Mouse (Mus musculus): ENCODE measurements around the gene Rps15a. TPM values are rescaled to one million over a fixed set of nuclear protein-coding genes. Genes with fewer than 3 reads are reported as not detected.

Rps15a gene
- polyA plus RNA-seq, 1 experiment from 2014 or later = 365 TPM

DNA sequence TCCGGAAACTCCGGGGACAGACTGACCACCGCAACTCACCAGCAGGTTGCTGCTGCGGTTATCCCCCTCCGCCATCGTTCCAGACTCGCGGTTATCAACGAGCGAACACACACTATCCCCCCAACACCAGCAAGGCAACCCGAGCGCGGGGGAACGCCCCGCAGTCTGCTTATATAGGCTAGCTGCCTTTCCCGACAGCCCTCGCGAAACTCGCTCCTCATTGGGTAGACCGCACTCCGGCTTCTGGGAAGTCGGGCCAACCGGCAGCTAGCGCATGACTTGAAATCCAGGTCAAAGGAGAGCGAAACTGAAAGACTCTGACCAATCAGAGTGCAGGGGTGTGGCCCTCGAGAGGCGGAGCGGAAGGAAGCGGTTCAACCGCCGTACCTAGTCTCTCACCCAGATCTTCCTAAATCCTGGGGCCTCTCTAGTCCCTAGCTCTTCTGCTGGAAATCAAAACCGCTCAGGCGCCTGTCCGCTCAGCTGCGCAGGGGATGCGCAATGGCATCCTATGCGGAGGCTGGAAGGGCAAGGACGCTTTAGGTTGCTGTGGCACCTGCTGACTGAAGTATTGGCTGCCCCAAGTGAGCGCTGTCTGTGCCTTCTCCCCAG, 13.5 kb upstream of the Rps15a start, which contains the start of gene Arl6ip1:
TSS of gene Arl6ip1 (minus strand) at position 233 of the 612 bp plus-strand sequence.
- peak; percentile 99 for ATAC-seq (replicated peaks; ENCODE audit: extremely low read depth, insufficient read depth, low FRiP score)
- peak within 1 kb of the TSS; percentile 91 for H3K9ac ChIP-seq (ENCODE audit: low read length)
- no peaks in the 10 kb centered on the region for H3K27me3 ChIP-seq (ENCODE audit: control insufficient read depth, insufficient read depth, low read length)
- peaks cover 28% of the 10 kb centered on the region for H3K4me1 ChIP-seq (ENCODE audit: control insufficient read depth, insufficient read depth, low read length)
- peak within 1 kb of the TSS; percentile 86 for H3K4me3 ChIP-seq (ENCODE audit: low read length)
- no peaks in the 10 kb centered on the region for H3K9me3 ChIP-seq (replicated peaks; ENCODE audit: control insufficient read depth, low read length)
- WGBS = under 1% methylated on average over 39 of the region's 39 CpGs
- peaks cover 10% of the 10 kb centered on the region for H3K36me3 ChIP-seq (ENCODE audit: control insufficient read depth, insufficient read depth)
- H3K27ac ChIP-seq (ENCODE audit: low read length) = peak within 1 kb of the TSS; percentile 90
- H3K4me2 ChIP-seq (ENCODE audit: low read depth, low read length) = peak within 1 kb of the TSS; percentile 83

DNA sequence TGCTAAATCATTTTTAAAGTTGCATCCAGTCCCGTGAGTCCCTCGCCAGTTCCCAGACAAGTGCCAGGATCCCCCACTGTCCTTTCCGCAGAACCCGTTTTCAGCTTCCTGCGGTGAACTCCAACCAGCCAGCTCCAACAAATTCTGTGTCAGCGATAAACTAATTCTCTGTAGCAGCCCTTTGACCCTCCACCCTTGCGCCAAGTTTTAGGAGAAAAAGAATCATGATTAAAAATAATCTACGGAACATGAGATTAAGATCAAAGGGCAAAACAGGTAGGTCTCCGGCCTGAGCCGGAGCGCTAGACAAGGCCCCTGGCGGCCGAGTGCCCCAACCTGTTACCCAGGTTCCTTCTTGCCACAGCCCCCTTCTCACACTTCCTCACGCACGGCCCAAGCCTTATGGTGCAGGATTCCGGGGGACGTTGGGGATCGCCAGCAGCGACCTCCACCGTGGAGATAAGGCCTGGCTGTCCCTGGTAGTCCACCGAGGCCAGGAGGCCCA, 13.0 kb upstream of the Rps15a start:
- no peaks in the 10 kb centered on the region for H3K9me3 ChIP-seq (replicated peaks; ENCODE audit: control insufficient read depth, low read length)
- peak overlapping the region; percentile 91 for H3K9ac ChIP-seq (ENCODE audit: low read length)
- peaks cover 31% of the 10 kb centered on the region for H3K4me1 ChIP-seq (ENCODE audit: control insufficient read depth, insufficient read depth, low read length)
- ATAC-seq (replicated peaks; ENCODE audit: extremely low read depth, insufficient read depth, low FRiP score) = peak; percentile 74
- 0% methylated on average over 21 of the region's 21 CpGs for WGBS
- no peaks in the 10 kb centered on the region for H3K27me3 ChIP-seq (ENCODE audit: control insufficient read depth, insufficient read depth, low read length)
- H3K27ac ChIP-seq (ENCODE audit: low read length) = peak overlapping the region; percentile 90
- peak overlapping the region; percentile 83 for H3K4me2 ChIP-seq (ENCODE audit: low read depth, low read length)
- peaks cover 13% of the 10 kb centered on the region for H3K36me3 ChIP-seq (ENCODE audit: control insufficient read depth, insufficient read depth)
- peak overlapping the region; percentile 86 for H3K4me3 ChIP-seq (ENCODE audit: low read length)

DNA sequence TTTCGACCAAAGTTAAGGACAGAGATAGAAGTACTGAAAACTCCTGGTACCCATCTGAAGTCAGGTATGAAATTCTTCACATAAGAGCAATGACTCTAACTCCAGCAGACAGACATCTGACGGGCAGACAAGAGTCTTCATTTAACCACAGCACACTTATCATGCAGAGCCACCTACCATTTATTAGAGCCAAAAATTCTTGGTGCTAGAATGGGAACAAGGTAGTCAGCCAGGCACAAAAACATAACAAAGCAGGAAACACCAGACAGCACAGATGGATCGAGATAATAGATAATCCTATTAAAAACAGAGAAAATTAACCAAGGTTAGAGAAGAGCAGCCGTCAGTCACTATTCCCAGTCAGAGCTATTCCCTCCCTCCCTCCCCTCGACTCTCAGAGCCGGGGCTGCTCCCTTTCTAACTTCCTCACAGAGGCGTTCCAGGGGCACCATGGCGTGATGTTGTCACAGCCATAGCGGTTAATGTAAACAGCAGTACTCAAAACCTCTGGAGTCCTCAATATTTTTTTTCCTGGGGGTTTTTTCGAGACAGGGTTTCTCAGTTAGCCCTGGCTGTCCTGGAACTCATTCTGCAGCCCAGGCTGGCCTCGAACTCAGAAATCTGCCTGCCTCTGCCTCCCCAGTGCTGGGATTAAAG, 10.4 kb upstream of the Rps15a start:
- Histone ChIP-seq H3K4me3 (ENCODE audit: low read length) (no peak overlapping the region), H3K4me2 (ENCODE audit: low read depth, low read length) (no peak overlapping the region), H3K36me3 (ENCODE audit: control insufficient read depth, insufficient read depth) (peaks cover 23% of the 10 kb centered on the region), H3K27ac (ENCODE audit: low read length) (no peak overlapping the region), H3K27me3 (ENCODE audit: control insufficient read depth, insufficient read depth, low read length) (no peaks in the 10 kb centered on the region), H3K4me1 (ENCODE audit: control insufficient read depth, insufficient read depth, low read length) (peaks cover 31% of the 10 kb centered on the region), H3K9me3 (replicated peaks; ENCODE audit: control insufficient read depth, low read length) (no peaks in the 10 kb centered on the region), H3K9ac (ENCODE audit: low read length) (no peak overlapping the region)
- ATAC-seq (replicated peaks; ENCODE audit: extremely low read depth, insufficient read depth, low FRiP score) = no peak
- 68% methylated on average over 11 of the region's 11 CpGs for WGBS

DNA sequence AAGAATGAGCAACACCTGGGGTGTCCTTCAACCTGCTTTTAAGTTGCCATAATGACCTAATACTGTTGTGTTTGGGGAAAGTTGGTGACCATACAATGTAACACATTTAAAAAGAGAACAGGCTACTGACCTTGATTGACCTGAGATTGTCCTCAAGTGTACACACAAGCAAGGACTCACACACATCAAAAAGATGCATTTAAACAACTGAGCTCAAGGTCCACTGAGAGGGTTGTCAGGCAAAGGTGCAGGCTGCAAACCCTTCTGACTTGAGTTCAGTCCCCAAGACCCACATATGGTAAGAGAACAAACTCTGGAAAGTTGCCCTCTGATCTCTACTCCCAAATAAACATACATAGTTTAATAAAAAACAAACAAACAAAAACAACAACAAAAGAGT, 9.7 kb upstream of the Rps15a start:
- H3K9me3 ChIP-seq (replicated peaks; ENCODE audit: control insufficient read depth, low read length) = no peaks in the 10 kb centered on the region
- no peak overlapping the region for H3K9ac ChIP-seq (ENCODE audit: low read length)
- H3K27me3 ChIP-seq (ENCODE audit: control insufficient read depth, insufficient read depth, low read length) = no peaks in the 10 kb centered on the region
- no peak overlapping the region for H3K27ac ChIP-seq (ENCODE audit: low read length)
- peaks cover 27% of the 10 kb centered on the region for H3K36me3 ChIP-seq (ENCODE audit: control insufficient read depth, insufficient read depth)
- H3K4me1 ChIP-seq (ENCODE audit: control insufficient read depth, insufficient read depth, low read length) = peaks cover 31% of the 10 kb centered on the region
- no peak overlapping the region for H3K4me3 ChIP-seq (ENCODE audit: low read length)
- ATAC-seq (replicated peaks; ENCODE audit: extremely low read depth, insufficient read depth, low FRiP score) = no peak
- no peak overlapping the region for H3K4me2 ChIP-seq (ENCODE audit: low read depth, low read length)

DNA sequence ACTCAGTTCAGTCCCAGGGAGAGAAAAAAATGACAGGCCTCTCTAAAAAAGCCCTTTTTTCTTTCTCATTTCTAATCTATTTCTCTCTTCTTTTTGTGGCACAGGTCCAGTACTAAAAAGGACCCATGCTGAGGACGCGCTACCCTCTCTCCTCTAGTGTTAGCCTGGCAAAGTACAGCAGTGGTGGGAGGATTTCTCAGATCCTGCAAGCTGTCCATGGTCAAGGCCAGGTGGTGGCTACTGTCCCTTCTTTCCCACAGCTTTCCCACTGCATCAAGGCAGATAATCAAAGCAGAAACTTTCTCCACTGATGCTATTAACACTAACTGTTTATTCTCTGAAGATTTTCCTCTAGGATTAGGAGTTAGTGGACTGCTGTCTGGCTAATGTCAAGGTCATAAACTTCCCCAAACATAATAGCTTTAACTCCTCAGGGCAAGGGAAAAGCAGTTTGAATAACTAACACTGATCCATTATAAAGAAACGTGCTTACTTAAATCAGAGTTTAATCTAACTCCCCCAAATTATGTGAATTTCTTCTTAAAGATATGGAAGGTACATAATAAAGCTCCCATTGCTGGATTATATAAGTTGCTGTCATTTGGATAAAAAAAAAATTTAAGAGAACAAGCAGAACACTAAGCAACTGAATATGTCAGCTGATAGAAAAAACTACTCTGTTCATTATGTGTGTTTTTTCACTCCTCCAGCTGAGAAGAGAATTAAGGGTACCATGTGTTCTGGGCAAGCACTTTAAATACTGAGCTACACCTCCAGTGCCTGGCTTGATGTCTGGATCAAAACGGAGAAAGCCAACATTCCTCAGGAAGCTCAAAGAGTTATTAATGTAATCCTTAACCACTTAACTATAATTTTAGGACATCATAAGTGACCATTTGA, 7.8 kb upstream of the Rps15a start:
- Histone ChIP-seq H3K4me3 (ENCODE audit: low read length) (no peak overlapping the region), H3K36me3 (ENCODE audit: control insufficient read depth, insufficient read depth) (peaks cover 40% of the 10 kb centered on the region), H3K27ac (ENCODE audit: low read length) (no peak overlapping the region), H3K4me2 (ENCODE audit: low read depth, low read length) (no peak overlapping the region), H3K9me3 (replicated peaks; ENCODE audit: control insufficient read depth, low read length) (no peaks in the 10 kb centered on the region), H3K4me1 (ENCODE audit: control insufficient read depth, insufficient read depth, low read length) (peaks cover 26% of the 10 kb centered on the region), H3K9ac (ENCODE audit: low read length) (no peak overlapping the region), H3K27me3 (ENCODE audit: control insufficient read depth, insufficient read depth, low read length) (no peaks in the 10 kb centered on the region)
- no peak for ATAC-seq (replicated peaks; ENCODE audit: extremely low read depth, insufficient read depth, low FRiP score)
- 89% methylated on average over 4 of the region's 4 CpGs for WGBS

DNA sequence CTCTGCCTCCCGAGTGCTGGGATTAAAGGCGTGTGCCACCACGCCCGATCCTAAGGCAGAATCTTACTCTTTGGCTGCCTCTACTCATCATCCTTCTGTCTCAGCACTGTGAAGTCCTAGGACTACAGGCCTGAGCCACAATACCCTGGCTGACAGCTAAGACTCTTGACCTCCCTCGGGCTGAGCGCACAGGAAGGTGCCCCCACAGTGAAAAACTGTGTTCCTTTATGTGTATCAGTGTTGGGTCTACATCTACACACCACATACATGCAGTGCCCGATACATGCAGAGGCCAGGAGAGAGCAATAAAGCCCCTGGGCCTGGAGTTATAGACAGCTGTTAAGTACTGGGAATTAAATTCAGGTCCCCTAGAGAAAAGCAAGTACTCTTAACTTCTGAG, 6.2 kb upstream of the Rps15a start:
- Histone ChIP-seq H3K4me3 (ENCODE audit: low read length) (no peak overlapping the region), H3K27ac (ENCODE audit: low read length) (no peak overlapping the region), H3K4me2 (ENCODE audit: low read depth, low read length) (no peak overlapping the region), H3K9ac (ENCODE audit: low read length) (no peak overlapping the region), H3K27me3 (ENCODE audit: control insufficient read depth, insufficient read depth, low read length) (no peaks in the 10 kb centered on the region), H3K4me1 (ENCODE audit: control insufficient read depth, insufficient read depth, low read length) (peaks cover 15% of the 10 kb centered on the region; the same call in 1 of the 2 replicates), H3K9me3 (replicated peaks; ENCODE audit: control insufficient read depth, low read length) (no peaks in the 10 kb centered on the region), H3K36me3 (ENCODE audit: control insufficient read depth, insufficient read depth) (peaks cover 47% of the 10 kb centered on the region)
- WGBS = 96% methylated on average over 7 of the region's 7 CpGs
- ATAC-seq (replicated peaks; ENCODE audit: extremely low read depth, insufficient read depth, low FRiP score) = no peak

DNA sequence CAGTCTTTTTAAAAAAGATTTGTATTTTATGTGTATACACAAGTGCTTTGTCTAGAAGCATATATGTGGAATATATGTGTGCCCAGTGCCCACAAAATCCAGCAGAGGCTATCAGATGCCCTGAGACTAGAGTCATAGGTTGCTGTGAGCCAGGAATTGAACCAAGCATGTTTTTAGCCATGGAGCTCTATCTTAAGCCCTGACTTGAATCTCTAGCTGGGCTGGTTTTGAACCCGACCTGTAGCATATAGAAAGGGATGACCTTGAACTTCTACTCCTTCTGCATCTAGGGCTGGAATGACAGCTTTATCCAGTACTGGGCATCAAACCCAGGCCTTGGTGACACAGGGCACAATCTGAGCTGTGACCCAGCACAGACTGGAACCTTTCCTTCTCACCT, 4.7 kb upstream of the Rps15a start:
- Histone ChIP-seq H3K27ac (ENCODE audit: low read length) (no peak overlapping the region), H3K4me3 (ENCODE audit: low read length) (no peak overlapping the region), H3K9ac (ENCODE audit: low read length) (no peak overlapping the region), H3K27me3 (ENCODE audit: control insufficient read depth, insufficient read depth, low read length) (no peaks in the 10 kb centered on the region), H3K4me2 (ENCODE audit: low read depth, low read length) (no peak overlapping the region), H3K4me1 (ENCODE audit: control insufficient read depth, insufficient read depth, low read length) (peaks cover 5% of the 10 kb centered on the region; the same call in 1 of the 2 replicates), H3K9me3 (replicated peaks; ENCODE audit: control insufficient read depth, low read length) (no peaks in the 10 kb centered on the region), H3K36me3 (ENCODE audit: control insufficient read depth, insufficient read depth) (peaks cover 40% of the 10 kb centered on the region)
- 81% methylated on average over 1 of the region's 1 CpGs for WGBS
- no peak for ATAC-seq (replicated peaks; ENCODE audit: extremely low read depth, insufficient read depth, low FRiP score)

DNA sequence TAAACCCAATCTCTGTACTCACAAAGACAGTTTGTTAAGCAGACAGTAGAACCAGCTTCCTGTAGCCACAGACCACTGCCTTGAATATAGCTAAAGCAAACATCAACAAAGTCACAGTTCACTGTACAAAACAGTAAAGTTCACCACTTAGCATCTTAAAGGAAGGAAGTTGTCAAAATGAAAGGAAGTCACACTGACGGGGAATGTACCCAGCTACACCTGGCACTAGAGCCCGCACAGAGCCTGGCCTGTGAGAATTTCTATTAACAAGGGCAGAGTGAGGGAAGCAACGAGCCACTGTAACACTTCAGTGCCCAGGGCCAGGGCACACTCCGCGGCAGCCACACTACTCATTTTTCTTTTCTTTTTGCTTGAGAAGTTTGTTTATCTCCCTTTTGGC, 4.0 kb upstream of the Rps15a start:
- peaks cover 4% of the 10 kb centered on the region; the same call in 1 of the 2 replicates for H3K4me1 ChIP-seq (ENCODE audit: control insufficient read depth, insufficient read depth, low read length)
- H3K27ac ChIP-seq (ENCODE audit: low read length) = no peak overlapping the region
- H3K36me3 ChIP-seq (ENCODE audit: control insufficient read depth, insufficient read depth) = peaks cover 39% of the 10 kb centered on the region
- ATAC-seq (replicated peaks; ENCODE audit: extremely low read depth, insufficient read depth, low FRiP score) = no peak
- no peaks in the 10 kb centered on the region for H3K27me3 ChIP-seq (ENCODE audit: control insufficient read depth, insufficient read depth, low read length)
- H3K9ac ChIP-seq (ENCODE audit: low read length) = no peak overlapping the region
- no peaks in the 10 kb centered on the region for H3K9me3 ChIP-seq (replicated peaks; ENCODE audit: control insufficient read depth, low read length)
- 79% methylated on average over 5 of the region's 5 CpGs for WGBS
- H3K4me3 ChIP-seq (ENCODE audit: low read length) = no peak overlapping the region
- H3K4me2 ChIP-seq (ENCODE audit: low read depth, low read length) = no peak overlapping the region

Data from heart, embryonic 16.5 days (tissue).